Mouse (Mus musculus): ENCODE results near the gene Baiap2l1. TPM values are rescaled to one million over a fixed set of nuclear protein-coding genes. Genes with fewer than 3 reads are reported as not detected.

Baiap2l1 gene
- polyA plus RNA-seq, 1 experiment from 2014 or later: 1.2 TPM

DNA sequence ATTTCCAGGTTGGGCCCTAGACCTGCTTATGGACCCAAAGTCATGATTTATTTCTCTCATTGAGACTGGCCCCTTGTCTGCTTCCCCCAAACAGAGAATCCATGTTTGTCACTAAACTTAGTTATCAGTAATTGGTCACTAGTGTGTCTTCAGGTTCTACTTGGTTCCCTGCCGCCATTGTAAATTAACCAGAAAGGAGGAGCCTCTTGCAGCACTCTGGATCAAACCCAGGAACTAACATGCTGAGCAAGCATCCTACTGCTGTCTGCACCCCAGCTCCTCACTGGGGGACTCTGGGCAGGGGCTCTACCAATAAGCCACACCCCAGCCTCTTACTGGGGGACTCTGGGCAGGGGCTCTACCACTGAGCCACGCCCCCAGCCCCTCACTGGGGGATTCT is 112.3 kb downstream of the Baiap2l1 start:
- no peak overlapping the region for H3K4me3 ChIP-seq (ENCODE audit: low read depth, low read length)
- no peak overlapping the region for H3K27ac ChIP-seq (ENCODE audit: low read length)
- H3K9me3 ChIP-seq (replicated peaks; ENCODE audit: control insufficient read depth, low read length, poor library complexity, severe bottlenecking): no peaks in the 10 kb centered on the region
- no peak overlapping the region for H3K9ac ChIP-seq (ENCODE audit: low read depth, low read length)
- no peak overlapping the region for H3K4me2 ChIP-seq (ENCODE audit: low read length)
- no peaks in the 10 kb centered on the region for H3K4me1 ChIP-seq (ENCODE audit: control insufficient read depth, insufficient read depth, low read length)
- no peak for ATAC-seq
- H3K36me3 ChIP-seq (ENCODE audit: control insufficient read depth, insufficient read depth, low read length): no peaks in the 10 kb centered on the region
- 74% methylated on average over 2 of the region's 2 CpGs for WGBS
- no peaks in the 10 kb centered on the region for H3K27me3 ChIP-seq (ENCODE audit: control insufficient read depth, insufficient read depth, low read depth, low read length)

DNA sequence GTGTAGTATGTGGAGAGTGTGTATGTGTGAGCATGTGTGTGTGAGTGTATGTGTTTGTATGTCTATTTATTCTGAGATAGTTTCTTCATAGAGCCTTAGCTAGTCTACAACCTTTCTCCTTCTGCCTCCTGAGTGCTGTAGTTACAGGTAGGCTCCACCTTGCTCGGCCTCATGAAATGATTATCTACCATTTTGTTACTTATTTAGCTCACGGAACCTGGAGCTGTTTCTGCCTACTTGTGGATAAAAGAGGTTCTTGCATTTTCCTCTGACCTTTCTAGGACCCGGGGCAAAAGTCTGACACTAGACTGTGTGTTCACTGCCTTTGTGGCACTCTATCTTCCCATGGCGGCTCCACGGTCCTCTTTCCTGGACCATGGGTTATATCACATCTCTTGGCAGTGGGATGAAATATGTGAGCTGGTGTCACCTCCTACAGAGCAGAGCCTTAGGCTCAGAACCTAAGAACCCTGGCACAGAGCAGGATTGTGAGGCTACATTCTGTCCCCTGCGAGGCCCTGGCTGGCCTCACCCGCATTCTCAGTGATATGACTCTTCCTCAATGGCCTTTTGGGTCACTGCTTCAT is 113.9 kb downstream of the Baiap2l1 start, which contains the start of gene Bri3:
Bri3 (plus strand) TSS at position 537 of the 587 bp plus-strand sequence.
- no peaks in the 10 kb centered on the region for H3K36me3 ChIP-seq (ENCODE audit: control insufficient read depth, insufficient read depth, low read length)
- WGBS: 93% methylated on average over 7 of the region's 7 CpGs
- no peaks in the 10 kb centered on the region for H3K4me1 ChIP-seq (ENCODE audit: control insufficient read depth, insufficient read depth, low read length)
- no peak for ATAC-seq
- H3K27me3 ChIP-seq (ENCODE audit: control insufficient read depth, insufficient read depth, low read depth, low read length): no peaks in the 10 kb centered on the region
- H3K9me3 ChIP-seq (replicated peaks; ENCODE audit: control insufficient read depth, low read length, poor library complexity, severe bottlenecking): no peaks in the 10 kb centered on the region
- H3K4me2 ChIP-seq (ENCODE audit: low read length): no peak within 1 kb of the TSS
- H3K9ac ChIP-seq (ENCODE audit: low read depth, low read length): no peak within 1 kb of the TSS
- no peak within 1 kb of the TSS for H3K27ac ChIP-seq (ENCODE audit: low read length)
- H3K4me3 ChIP-seq (ENCODE audit: low read depth, low read length): no peak within 1 kb of the TSS

DNA sequence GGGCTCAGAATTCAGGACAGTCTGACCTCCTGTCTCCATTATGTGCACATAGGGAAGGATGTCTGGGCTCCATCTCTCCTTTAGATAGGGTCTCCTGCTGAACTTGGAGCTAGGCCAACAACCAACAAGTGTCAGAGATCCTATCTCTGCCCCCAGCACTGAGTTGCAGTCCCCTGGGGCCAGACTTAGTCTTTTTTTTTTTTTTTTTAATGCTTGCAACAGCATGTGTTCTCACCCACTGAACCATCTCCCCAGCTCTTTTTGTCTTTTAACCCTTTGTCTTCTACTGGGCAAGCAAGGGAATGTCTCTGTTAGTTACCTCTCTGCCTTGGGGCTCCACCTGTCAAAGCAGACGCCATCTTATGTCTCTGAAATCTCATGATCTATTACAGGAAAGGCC is 118.9 kb downstream of the Baiap2l1 start:
- H3K27me3 ChIP-seq (ENCODE audit: control insufficient read depth, insufficient read depth, low read depth, low read length): no peaks in the 10 kb centered on the region
- no peak overlapping the region for H3K4me2 ChIP-seq (ENCODE audit: low read length)
- 72% methylated on average over 1 of the region's 1 CpGs for WGBS
- no peak overlapping the region for H3K27ac ChIP-seq (ENCODE audit: low read length)
- H3K4me3 ChIP-seq (ENCODE audit: low read depth, low read length): no peak overlapping the region
- no peak overlapping the region for H3K9ac ChIP-seq (ENCODE audit: low read depth, low read length)
- H3K4me1 ChIP-seq (ENCODE audit: control insufficient read depth, insufficient read depth, low read length): no peaks in the 10 kb centered on the region
- no peaks in the 10 kb centered on the region for H3K9me3 ChIP-seq (replicated peaks; ENCODE audit: control insufficient read depth, low read length, poor library complexity, severe bottlenecking)
- H3K36me3 ChIP-seq (ENCODE audit: control insufficient read depth, insufficient read depth, low read length): no peaks in the 10 kb centered on the region
- ATAC-seq: no peak

DNA sequence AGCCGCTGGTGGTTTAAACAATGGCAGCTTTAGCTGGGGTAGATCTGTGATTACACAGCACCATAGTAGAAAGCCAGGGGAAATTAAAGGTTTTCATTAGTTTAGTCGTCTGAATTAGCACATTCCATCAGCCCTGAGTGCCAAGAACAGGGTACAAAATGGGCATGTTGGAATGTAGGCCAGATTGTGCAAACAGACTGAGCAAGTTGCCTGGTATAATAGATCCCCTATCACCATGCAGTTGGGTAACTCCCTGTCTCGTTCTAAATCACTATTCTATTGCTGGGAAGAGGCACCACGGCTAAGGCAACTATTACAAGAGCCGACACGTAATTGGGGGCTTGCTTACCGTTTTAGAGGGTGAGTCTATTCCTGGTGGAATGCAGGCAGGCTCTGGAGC is 123.2 kb downstream of the Baiap2l1 start:
- no peaks in the 10 kb centered on the region for H3K36me3 ChIP-seq (ENCODE audit: control insufficient read depth, insufficient read depth, low read length)
- H3K27me3 ChIP-seq (ENCODE audit: control insufficient read depth, insufficient read depth, low read depth, low read length): no peaks in the 10 kb centered on the region
- no peak overlapping the region for H3K27ac ChIP-seq (ENCODE audit: low read length)
- 79% methylated on average over 7 of the region's 7 CpGs for WGBS
- 0 out of 2 replicates have a peak, but pooled peaks cover 4% of the 10 kb centered on the region for H3K9me3 ChIP-seq (replicated peaks; ENCODE audit: control insufficient read depth, low read length, poor library complexity, severe bottlenecking)
- H3K9ac ChIP-seq (ENCODE audit: low read depth, low read length): no peak overlapping the region
- ATAC-seq: no peak
- no peak overlapping the region for H3K4me3 ChIP-seq (ENCODE audit: low read depth, low read length)
- H3K4me2 ChIP-seq (ENCODE audit: low read length): no peak overlapping the region
- no peaks in the 10 kb centered on the region for H3K4me1 ChIP-seq (ENCODE audit: control insufficient read depth, insufficient read depth, low read length)

DNA sequence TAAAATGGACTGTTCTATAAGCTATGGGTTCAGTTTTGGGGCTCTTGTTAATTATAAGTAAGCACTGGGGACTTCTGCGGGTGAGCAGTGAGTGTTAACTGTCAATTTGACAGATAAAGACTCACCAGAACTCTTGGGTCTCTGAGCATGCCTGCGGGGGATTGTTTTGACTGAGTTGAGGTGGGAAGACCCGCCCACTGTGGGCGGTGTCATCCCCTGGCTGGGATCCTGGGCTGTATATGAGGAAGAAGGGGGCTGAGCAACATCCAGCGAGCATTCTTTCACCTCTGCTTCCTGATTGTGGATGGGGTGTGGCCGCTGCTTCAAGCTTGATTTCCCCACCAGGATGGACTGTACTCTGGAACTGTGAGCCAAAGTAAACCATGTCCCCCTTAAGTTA is 123.7 kb downstream of the Baiap2l1 start:
- Histone ChIP-seq H3K9ac (ENCODE audit: low read depth, low read length) (no peak overlapping the region), H3K9me3 (replicated peaks; ENCODE audit: control insufficient read depth, low read length, poor library complexity, severe bottlenecking) (0 out of 2 replicates have a peak, but pooled peaks cover 4% of the 10 kb centered on the region), H3K36me3 (ENCODE audit: control insufficient read depth, insufficient read depth, low read length) (no peaks in the 10 kb centered on the region), H3K27me3 (ENCODE audit: control insufficient read depth, insufficient read depth, low read depth, low read length) (no peaks in the 10 kb centered on the region), H3K4me2 (ENCODE audit: low read length) (no peak overlapping the region), H3K4me3 (ENCODE audit: low read depth, low read length) (no peak overlapping the region), H3K27ac (ENCODE audit: low read length) (no peak overlapping the region), H3K4me1 (ENCODE audit: control insufficient read depth, insufficient read depth, low read length) (no peaks in the 10 kb centered on the region)
- 76% methylated on average over 6 of the region's 6 CpGs for WGBS
- ATAC-seq: no peak

DNA sequence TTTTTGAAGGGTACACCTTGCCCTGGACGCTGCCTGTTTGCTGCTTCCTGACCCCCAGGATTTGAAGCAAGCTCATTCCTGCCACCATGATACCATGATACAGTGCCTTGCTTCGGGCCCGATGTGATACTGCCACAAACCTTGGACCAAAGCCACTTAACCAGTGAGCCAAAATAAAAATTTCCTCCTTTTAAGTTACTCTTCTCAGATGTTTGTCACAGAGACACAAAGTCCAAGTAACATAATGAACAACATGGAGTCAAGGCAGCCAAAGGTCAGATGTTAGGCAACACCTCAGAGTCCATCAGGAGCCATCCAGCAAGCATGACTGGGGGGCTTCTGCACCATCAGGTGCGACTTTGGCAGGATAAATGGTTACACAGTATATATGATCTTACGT is 125.4 kb downstream of the Baiap2l1 start:
- Histone ChIP-seq H3K27me3 (ENCODE audit: control insufficient read depth, insufficient read depth, low read depth, low read length) (no peaks in the 10 kb centered on the region), H3K9ac (ENCODE audit: low read depth, low read length) (no peak overlapping the region), H3K9me3 (replicated peaks; ENCODE audit: control insufficient read depth, low read length, poor library complexity, severe bottlenecking) (0 out of 2 replicates have a peak, but pooled peaks cover 4% of the 10 kb centered on the region), H3K27ac (ENCODE audit: low read length) (no peak overlapping the region), H3K4me2 (ENCODE audit: low read length) (no peak overlapping the region), H3K4me1 (ENCODE audit: control insufficient read depth, insufficient read depth, low read length) (no peaks in the 10 kb centered on the region), H3K36me3 (ENCODE audit: control insufficient read depth, insufficient read depth, low read length) (no peaks in the 10 kb centered on the region), H3K4me3 (ENCODE audit: low read depth, low read length) (no peak overlapping the region)
- 84% methylated on average over 5 of the region's 5 CpGs for WGBS
- ATAC-seq: no peak

DNA sequence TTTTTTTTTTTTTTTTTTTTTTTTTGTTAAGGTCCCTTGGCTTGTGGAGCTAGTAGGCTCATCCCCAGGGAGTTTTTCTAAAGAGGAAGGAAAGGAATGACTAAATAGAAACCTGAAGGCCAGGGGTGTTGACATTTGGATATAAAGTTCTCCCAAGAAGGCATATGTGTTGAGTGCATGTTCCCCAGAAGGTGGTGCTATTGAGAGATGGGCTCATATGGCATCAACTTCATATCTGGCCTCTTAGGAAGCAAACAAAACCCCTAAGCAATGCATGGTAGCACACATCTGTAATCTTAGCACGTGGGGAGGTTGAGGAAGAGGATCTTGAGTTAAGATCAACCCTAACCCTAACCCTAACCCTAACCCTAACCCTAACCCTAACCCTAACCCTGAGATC is 126.5 kb downstream of the Baiap2l1 start:
- H3K4me1 ChIP-seq (ENCODE audit: control insufficient read depth, insufficient read depth, low read length): no peaks in the 10 kb centered on the region
- ATAC-seq: no peak
- no peaks in the 10 kb centered on the region for H3K36me3 ChIP-seq (ENCODE audit: control insufficient read depth, insufficient read depth, low read length)
- H3K4me3 ChIP-seq (ENCODE audit: low read depth, low read length): no peak overlapping the region
- 80% methylated on average over 1 of the region's 1 CpGs for WGBS
- H3K9ac ChIP-seq (ENCODE audit: low read depth, low read length): no peak overlapping the region
- no peak overlapping the region for H3K4me2 ChIP-seq (ENCODE audit: low read length)
- 0 out of 2 replicates have a peak, but pooled peaks cover 4% of the 10 kb centered on the region for H3K9me3 ChIP-seq (replicated peaks; ENCODE audit: control insufficient read depth, low read length, poor library complexity, severe bottlenecking)
- no peaks in the 10 kb centered on the region for H3K27me3 ChIP-seq (ENCODE audit: control insufficient read depth, insufficient read depth, low read depth, low read length)
- H3K27ac ChIP-seq (ENCODE audit: low read length): no peak overlapping the region

DNA sequence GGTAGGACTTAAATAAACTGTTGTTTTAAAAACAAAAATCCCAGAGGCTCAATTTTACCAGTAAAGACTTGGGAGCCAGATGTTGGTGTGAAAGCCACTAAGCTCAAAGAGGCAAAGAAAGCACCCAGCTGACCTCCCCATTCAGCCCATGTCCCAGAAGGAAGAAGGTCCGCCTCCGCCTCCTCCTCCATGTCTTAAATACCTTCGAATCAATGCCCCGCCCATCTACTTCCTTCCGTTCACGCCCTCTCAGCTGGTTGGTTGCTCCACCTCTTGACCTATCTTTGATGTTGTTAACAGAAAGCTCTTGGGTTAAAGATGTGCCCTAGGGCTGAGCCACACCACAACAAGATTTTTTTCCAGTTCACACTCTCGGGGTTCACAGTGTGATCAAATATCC is 127.7 kb downstream of the Baiap2l1 start:
- no peaks in the 10 kb centered on the region for H3K36me3 ChIP-seq (ENCODE audit: control insufficient read depth, insufficient read depth, low read length)
- H3K9me3 ChIP-seq (replicated peaks; ENCODE audit: control insufficient read depth, low read length, poor library complexity, severe bottlenecking): 0 out of 2 replicates have a peak, but pooled peaks cover 4% of the 10 kb centered on the region
- 91% methylated on average over 7 of the region's 7 CpGs for WGBS
- H3K9ac ChIP-seq (ENCODE audit: low read depth, low read length): no peak overlapping the region
- no peak overlapping the region for H3K4me2 ChIP-seq (ENCODE audit: low read length)
- ATAC-seq: no peak
- H3K4me3 ChIP-seq (ENCODE audit: low read depth, low read length): no peak overlapping the region
- no peaks in the 10 kb centered on the region for H3K27me3 ChIP-seq (ENCODE audit: control insufficient read depth, insufficient read depth, low read depth, low read length)
- no peak overlapping the region for H3K27ac ChIP-seq (ENCODE audit: low read length)
- H3K4me1 ChIP-seq (ENCODE audit: control insufficient read depth, insufficient read depth, low read length): no peaks in the 10 kb centered on the region

DNA sequence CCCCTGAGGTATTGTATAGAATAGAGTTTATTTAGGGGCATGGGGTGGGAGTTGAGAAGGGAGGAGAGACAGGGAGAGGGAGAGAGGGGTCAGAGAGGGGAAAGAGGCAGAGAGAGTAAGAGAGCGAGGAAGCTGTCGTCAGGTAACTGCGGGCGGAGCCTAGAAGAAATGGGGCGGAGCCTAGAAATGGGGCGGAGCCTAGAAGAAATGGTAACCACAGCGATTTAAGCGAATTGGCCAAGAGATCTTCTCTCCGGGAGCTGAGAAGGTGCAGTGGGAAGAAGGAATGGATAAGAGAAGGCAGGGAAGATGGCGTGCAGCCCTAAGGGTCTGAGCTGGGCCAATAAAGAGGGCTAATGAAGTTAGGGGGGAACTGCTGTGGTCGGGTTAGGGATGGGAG is 131.7 kb downstream of the Baiap2l1 start:
- Histone ChIP-seq H3K9me3 (replicated peaks; ENCODE audit: control insufficient read depth, low read length, poor library complexity, severe bottlenecking) (0 out of 2 replicates have a peak, but pooled peaks cover 4% of the 10 kb centered on the region), H3K4me2 (ENCODE audit: low read length) (no peak overlapping the region), H3K36me3 (ENCODE audit: control insufficient read depth, insufficient read depth, low read length) (no peaks in the 10 kb centered on the region), H3K27me3 (ENCODE audit: control insufficient read depth, insufficient read depth, low read depth, low read length) (no peaks in the 10 kb centered on the region), H3K9ac (ENCODE audit: low read depth, low read length) (no peak overlapping the region), H3K4me1 (ENCODE audit: control insufficient read depth, insufficient read depth, low read length) (peaks cover 18% of the 10 kb centered on the region), H3K27ac (ENCODE audit: low read length) (no peak overlapping the region), H3K4me3 (ENCODE audit: low read depth, low read length) (no peak overlapping the region)
- no peak for ATAC-seq
- WGBS: 31% methylated on average over 11 of the region's 11 CpGs

Measured in midbrain, embryonic 16.5 days (tissue).